Mouse (Mus musculus) kidney, postnatal 36 days (tissue): ENCODE results near the gene Gm49384.
A peak's percentile ranks its signal among the peaks of the same experiment; 100 is the strongest.
"Not testable (repeated sequence)": the region's sequence is repeated elsewhere in the genome, so short reads cannot be mapped to it uniquely, and the experiment has no call there.

ENCODE experiments used
- DNase-seq, 2 experiments: peaks; one replicate each; pipeline ENCODE4 v3.0.0; 2021 to 2022; ENCODE audit warnings: mixed read lengths in 2 of 2

The Gm49384 gene

DNA sequence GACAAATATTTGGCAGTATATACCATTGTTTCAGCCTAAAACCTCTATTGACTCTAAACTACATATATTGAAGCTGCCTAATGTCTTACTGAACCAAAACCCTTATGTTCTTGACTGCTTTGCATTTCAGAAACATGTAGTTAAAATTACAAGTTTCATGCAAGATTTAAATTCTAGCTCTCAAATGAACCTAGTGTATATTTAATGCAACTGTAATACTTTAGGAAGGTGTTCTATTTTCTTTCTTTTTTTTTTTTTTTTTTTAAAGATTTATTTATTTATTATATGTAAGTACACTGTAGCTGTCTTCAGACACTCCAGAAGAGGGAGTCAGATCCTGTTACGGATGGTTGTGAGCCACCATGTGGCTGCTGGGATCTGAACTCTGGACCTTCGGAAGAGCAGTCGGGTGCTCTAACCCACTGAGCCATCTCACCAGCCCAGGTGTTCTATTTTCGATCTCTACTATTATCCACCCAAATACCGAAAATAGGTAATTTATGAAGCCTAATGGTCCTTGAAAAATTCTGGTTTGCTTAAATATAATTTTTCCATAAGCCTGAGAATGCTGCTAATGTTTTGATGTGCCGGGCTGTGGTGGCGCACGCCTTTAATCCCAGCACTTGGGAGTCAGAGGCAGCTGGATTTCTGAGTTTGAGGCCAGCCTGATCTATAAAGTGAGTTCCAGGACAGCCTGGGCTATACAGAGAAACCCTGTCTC lies 37.0 kb downstream of the Gm49384 start:
- DNase-seq: not testable (repeated sequence)

- no peak for DNase-seq
These were observed 39.2 kb downstream of the Gm49384 start for GRCm38 (mm10) chr12:69164904-69165303.

DNA sequence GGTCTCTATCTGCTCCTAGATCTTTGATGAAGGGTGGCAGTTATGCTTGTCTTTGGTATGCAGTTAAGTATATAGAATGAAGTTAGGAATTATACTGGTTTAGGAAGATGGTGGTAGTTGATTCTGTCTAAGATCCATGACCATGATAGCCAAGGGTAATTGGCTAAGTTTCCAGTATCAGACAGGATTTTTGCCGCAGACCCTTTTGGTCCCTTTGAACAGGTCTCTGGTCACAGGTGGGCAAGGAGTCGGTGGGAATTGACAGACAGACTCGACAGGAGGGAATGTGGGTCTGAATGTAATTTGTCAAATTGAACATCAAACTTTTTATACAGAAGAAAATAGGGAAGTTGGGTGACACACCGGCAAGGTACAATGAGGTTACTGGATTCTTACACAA lies 40.5 kb downstream of the Gm49384 start:
- DNase-seq: not testable (repeated sequence)

- DNase-seq: not testable (repeated sequence)
These were observed 43.4 kb downstream of the Gm49384 start for GRCm38 (mm10) chr12:69160677-69161076.

DNA sequence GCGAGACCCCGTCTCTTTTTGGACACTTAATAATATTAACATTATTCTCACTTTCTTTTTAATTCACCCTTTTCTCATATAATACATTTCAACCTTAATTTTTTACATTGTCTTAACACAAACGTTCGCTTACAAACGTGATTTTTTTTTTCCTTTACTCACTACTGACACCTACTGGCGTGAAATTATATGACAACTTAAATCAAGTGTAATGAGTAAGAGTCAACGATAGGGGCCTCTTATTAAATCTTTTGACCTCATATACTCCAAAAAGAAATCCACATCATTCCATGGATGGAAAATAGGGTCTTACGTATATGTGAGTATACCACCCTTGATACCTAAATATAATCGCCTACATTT lies 44.5 kb downstream of the Gm49384 start:
- peak; percentile 18 to 27 for DNase-seq

DNA sequence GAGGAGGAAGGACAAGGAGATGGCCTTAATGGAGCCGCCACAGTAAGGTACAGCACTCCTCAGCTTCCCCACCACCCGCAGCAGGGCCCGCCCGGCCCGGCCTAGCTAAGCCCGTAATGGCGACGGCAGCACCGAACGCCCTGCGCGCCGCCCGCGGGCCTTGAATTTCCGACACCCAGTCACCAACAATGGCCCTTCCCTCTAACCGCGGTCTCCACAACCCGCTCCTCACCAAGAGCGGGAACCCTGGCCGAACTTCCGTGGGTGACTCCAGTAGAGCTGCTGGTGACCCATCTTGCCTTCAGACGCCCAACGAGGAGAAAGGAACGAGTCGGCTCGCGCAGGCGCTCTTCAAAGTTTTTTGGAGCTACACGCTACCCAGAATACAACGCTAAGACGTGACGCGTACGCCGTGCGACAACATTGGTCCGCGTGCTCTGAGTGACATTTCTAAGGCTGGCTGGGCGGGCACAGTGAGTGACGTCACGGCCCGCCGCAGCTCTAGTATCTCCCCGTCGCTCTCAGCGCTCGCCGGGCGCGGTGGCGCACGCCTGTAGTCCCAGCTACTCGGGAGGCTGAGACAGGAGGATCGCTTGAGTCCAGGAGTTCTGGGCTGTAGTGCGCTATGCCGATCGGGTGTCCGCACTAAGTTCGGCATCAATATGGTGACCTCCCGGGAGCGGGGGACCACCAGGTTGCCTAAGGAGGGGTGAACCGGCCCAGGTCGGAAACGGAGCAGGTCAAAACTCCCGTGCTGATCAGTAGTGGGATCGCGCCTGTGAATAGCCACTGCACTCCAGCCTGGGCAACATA lies 45.1 kb downstream of the Gm49384 start, which contains the start of gene Rps29:
Gene Rps29, minus strand, starts transcription at position 422 of the 813 bp plus-strand sequence.
- peak; percentile 97 to 98 for DNase-seq

GRCm38 (mm10) chr12:69158366-69158764 lies 45.7 kb downstream of the Gm49384 start:
- DNase-seq: no peak

DNA sequence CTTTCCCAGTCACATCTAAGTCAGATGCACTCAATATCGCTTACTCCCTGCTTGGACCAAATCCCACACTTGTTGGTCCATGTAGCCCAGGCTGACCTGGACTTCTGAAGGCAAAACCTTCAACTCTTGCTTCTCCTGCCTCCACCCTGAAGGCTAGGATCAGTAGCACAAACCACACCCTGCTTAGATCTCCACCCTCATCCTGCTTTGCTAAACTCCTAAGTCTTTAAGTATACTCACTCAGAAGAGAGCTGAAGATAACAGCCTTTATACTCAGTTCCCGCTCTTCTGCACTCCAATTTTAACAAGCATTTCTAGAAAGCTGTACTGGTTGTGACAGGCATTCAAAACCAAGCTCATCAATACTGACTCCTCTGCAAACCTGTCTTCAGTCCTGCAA lies 47.0 kb downstream of the Gm49384 start:
- no peak for DNase-seq

- no peak for DNase-seq
These were observed 47.6 kb downstream of the Gm49384 start for GRCm38 (mm10) chr12:69156436-69156835.

- DNase-seq: no peak
These were observed 48.1 kb downstream of the Gm49384 start for GRCm38 (mm10) chr12:69155923-69156322.

- no peak for DNase-seq
These were observed 54.0 kb downstream of the Gm49384 start for GRCm38 (mm10) chr12:69150049-69150448.

DNA sequence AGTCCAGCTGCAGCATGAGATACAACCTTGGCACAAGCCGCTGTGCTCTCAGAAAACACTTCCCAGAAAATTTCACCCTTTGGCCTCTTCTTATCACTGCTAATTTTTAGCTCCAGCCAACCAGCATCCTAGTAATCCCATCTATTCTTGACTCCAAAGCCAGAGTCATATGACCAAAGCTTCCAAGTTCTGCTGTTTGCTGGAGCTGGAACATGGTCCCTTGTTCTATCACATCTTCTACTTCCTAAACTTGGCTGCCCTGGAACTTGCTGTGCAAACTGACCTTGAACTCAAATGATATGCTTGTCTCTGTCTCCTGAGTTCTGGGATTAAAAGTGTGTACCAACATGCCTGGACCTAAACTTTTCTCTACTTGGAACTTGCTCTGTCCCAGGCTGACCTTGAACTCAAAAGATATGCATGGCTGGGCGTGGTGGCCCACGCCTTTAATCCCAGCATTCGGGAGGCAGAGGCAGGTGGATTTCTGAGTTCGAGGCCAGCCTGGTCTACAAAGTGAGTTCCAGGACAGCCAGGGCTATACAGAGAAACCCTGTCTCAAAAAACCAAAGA lies 56.8 kb downstream of the Gm49384 start:
- no peak for DNase-seq

DNA sequence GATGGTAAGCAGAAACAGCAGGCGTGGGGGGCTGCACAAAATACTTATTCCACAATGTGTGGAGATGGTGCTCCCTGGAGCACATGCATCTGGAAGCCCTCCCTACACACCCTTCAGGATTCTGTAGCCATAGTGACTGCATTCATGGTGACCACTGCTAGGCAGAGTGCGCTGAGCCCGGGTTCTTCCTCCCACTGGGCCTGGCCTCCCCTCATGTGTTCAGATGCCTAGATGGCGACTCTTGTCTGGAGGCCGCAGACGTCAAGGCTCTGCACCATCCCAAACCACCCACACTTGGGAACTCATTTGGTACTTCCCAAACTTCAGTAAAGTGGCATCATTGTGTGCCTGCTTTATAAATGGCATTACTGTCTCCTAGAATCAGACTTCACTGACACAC lies 60.6 kb downstream of the Gm49384 start:
- DNase-seq: no peak

- no peak for DNase-seq
These were observed 64.2 kb downstream of the Gm49384 start for GRCm38 (mm10) chr12:69139841-69140240.
